Mouse (Mus musculus) neural tube, embryonic 14.5 days (tissue): ENCODE results near the gene Hps6. TPM values are rescaled to one million over a fixed set of nuclear protein-coding genes. Genes with fewer than 3 reads are reported as not detected.
A peak's percentile ranks its signal among the peaks of the same experiment; 100 is the strongest.
"Not testable (repeated sequence)": the region's sequence is repeated elsewhere in the genome, so short reads cannot be mapped to it uniquely, and the experiment has no call there.

Source experiments
- ATAC-seq: fragments of 200-750 bp; cut with Nextera tagmentation; 2 replicates; pipeline ENCODE4 v1.8.0; 2017; ENCODE audit warnings: low read depth, mild to moderate bottlenecking, moderate TSS enrichment, moderate library complexity
- H3K27ac ChIP-seq: fragments of 300-500 bp; sonication (generic); 2 replicates; pipeline ENCODE4 v1.5.1; 2014; ENCODE audit warnings: low read depth, mild to moderate bottlenecking, control low read depth, low read length, moderate library complexity, mixed read lengths
- H3K27me3 ChIP-seq: fragments of 300-500 bp; sonication (generic); 2 replicates; pipeline ENCODE4 v1.6.1; 2014; ENCODE audit warnings: low read length; ENCODE audit not compliant: control insufficient read depth, insufficient read depth
- H3K36me3 ChIP-seq: fragments of 300-500 bp; sonication (generic); 2 replicates; pipeline ENCODE4 v1.6.1; 2014; ENCODE audit warnings: low read length, mixed read lengths; ENCODE audit not compliant: control insufficient read depth, insufficient read depth
- H3K4me1 ChIP-seq: fragments of 300-500 bp; sonication (generic); 2 replicates; pipeline ENCODE4 v1.6.1; 2014; ENCODE audit warnings: low read length; ENCODE audit not compliant: control insufficient read depth, insufficient read depth
- H3K4me2 ChIP-seq: fragments of 300-500 bp; sonication (generic); 2 replicates; pipeline ENCODE4 v1.6.1; 2014; ENCODE audit warnings: mild to moderate bottlenecking, low read depth, low read length, control low read depth
- H3K4me3 ChIP-seq: fragments of 300-500 bp; sonication (generic); 2 replicates; pipeline ENCODE4 v1.5.1; 2014; ENCODE audit warnings: low read depth, low read length, control low read depth, mixed read lengths
- H3K9ac ChIP-seq: fragments of 300-500 bp; sonication (generic); replicated peaks from 2 replicates; pipeline ENCODE4 v1.6.1; 2014; ENCODE audit warnings: low read depth, mild to moderate bottlenecking, control low read depth, low read length, mixed read lengths
- H3K9me3 ChIP-seq: fragments of 300-500 bp; sonication (generic); 2 replicates; pipeline ENCODE4 v1.6.1; 2016; ENCODE audit warnings: low read length; ENCODE audit not compliant: control insufficient read depth
- WGBS: fragments of 180-500 bp; shearing (Covaris S2); extraction: QIAGEN DNeasy Blood & Tissue Kit; methylation state at CpG from one replicate; pipeline ENCODE4 v1.1.7; 2014; 5-methylcytosine and 5-hydroxymethylcytosine counted together
- polyA plus RNA-seq: library from polyadenylated mRNA; unstranded; fragments of >200 nt; fragmentation: Nextera tagmentation; extraction: Ambion mirVana; gene quantifications from 2 replicates; pipeline ENCODE4 v1.2.1, GENCODE M21; 2014

Hps6 gene
- 1.4 and 2.4 TPM in 2 replicates for polyA plus RNA-seq

GRCm38 (mm10) chr19:46003371-46004226 is at the start of gene Hps6:
Gene Hps6, plus strand, starts transcription at chr19:46003508.
- Histone ChIP-seq H3K9ac (peak within 1 kb of the TSS; percentile 61), H3K4me3 (peak within 1 kb of the TSS; percentile 47), H3K9me3 (no peaks in the 10 kb centered on the region), H3K4me2 (peak within 1 kb of the TSS; percentile 89), H3K36me3 (no peaks in the 10 kb centered on the region), H3K4me1 (no peaks in the 10 kb centered on the region), H3K27ac (no peak within 1 kb of the TSS), H3K27me3 (0 out of 2 replicates have a peak, but pooled peaks cover 3% of the 10 kb centered on the region)
- WGBS = 2% methylated on average over 70 of the region's 70 CpGs
- ATAC-seq = peak; percentile 62; the same call in 1 of the 2 replicates

GRCm38 (mm10) chr19:45956736-45957135 is 46.6 kb upstream of the Hps6 start:
- Histone ChIP-seq H3K36me3 (peaks cover 11% of the 10 kb centered on the region), H3K27ac (no peak overlapping the region), H3K4me2 (no peak overlapping the region), H3K4me3 (no peak overlapping the region), H3K27me3 (no peaks in the 10 kb centered on the region), H3K9me3 (no peaks in the 10 kb centered on the region), H3K9ac (no peak overlapping the region), H3K4me1 (peaks cover 6% of the 10 kb centered on the region; the same call in 1 of the 2 replicates)
- no peak for ATAC-seq
- WGBS = 93% methylated on average over 7 of the region's 7 CpGs

- H3K36me3 ChIP-seq = peaks cover 9% of the 10 kb centered on the region
- ATAC-seq = no peak
Measured at GRCm38 (mm10) chr19:45960770-45961169, 42.5 kb upstream of the Hps6 start.

GRCm38 (mm10) chr19:45984379-45984778 is 18.9 kb upstream of the Hps6 start:
- Histone ChIP-seq H3K9ac (no peak overlapping the region), H3K4me3 (no peak overlapping the region), H3K27ac (no peak overlapping the region), H3K4me1 (no peaks in the 10 kb centered on the region), H3K27me3 (no peaks in the 10 kb centered on the region), H3K4me2 (no peak overlapping the region), H3K9me3 (no peaks in the 10 kb centered on the region), H3K36me3 (no peaks in the 10 kb centered on the region)
- ATAC-seq = no peak

More at GRCm38 (mm10) chr19:45960770-45961169, 42.5 kb upstream of the Hps6 start:
- Histone ChIP-seq H3K4me3 (no peak overlapping the region), H3K27me3 (no peaks in the 10 kb centered on the region), H3K9me3 (no peaks in the 10 kb centered on the region), H3K4me2 (no peak overlapping the region), H3K4me1 (peaks cover 6% of the 10 kb centered on the region; the same call in 1 of the 2 replicates), H3K9ac (no peak overlapping the region), H3K27ac (no peak overlapping the region)
- WGBS = 5% methylated on average over 5 of the region's 5 CpGs

- Histone ChIP-seq H3K4me2 (no peak overlapping the region), H3K4me3 (no peak overlapping the region), H3K27me3 (no peaks in the 10 kb centered on the region), H3K27ac (no peak overlapping the region), H3K9ac (no peak overlapping the region), H3K9me3 (no peaks in the 10 kb centered on the region), H3K4me1 (no peaks in the 10 kb centered on the region), H3K36me3 (no peaks in the 10 kb centered on the region)
- WGBS = 91% methylated on average over 3 of the region's 3 CpGs
- ATAC-seq = no peak
Measured at GRCm38 (mm10) chr19:45988238-45988637, 15.1 kb upstream of the Hps6 start.

GRCm38 (mm10) chr19:45991171-45991570 is 12.1 kb upstream of the Hps6 start:
- Histone ChIP-seq H3K4me3 (no peak overlapping the region), H3K9me3 (no peaks in the 10 kb centered on the region), H3K4me1 (no peaks in the 10 kb centered on the region), H3K27ac (no peak overlapping the region), H3K9ac (no peak overlapping the region), H3K27me3 (no peaks in the 10 kb centered on the region), H3K36me3 (no peaks in the 10 kb centered on the region), H3K4me2 (no peak overlapping the region)
- 96% methylated on average over 3 of the region's 3 CpGs for WGBS
- ATAC-seq = no peak

GRCm38 (mm10) chr19:45993441-45993840 is 9.9 kb upstream of the Hps6 start:
- not testable (repeated sequence) for H3K9me3 ChIP-seq, H3K4me2 ChIP-seq, H3K27me3 ChIP-seq, H3K4me3 ChIP-seq, H3K36me3 ChIP-seq, ATAC-seq, H3K4me1 ChIP-seq, H3K9ac ChIP-seq, H3K27ac ChIP-seq
- WGBS = 90% methylated on average over 6 of the region's 6 CpGs

GRCm38 (mm10) chr19:45993981-45994737 is 9.1 kb upstream of the Hps6 start:
- WGBS = 96% methylated on average over 13 of the region's 13 CpGs
- no peak overlapping the region for H3K27ac ChIP-seq
- peaks cover 3% of the 10 kb centered on the region; the same call in 1 of the 2 replicates for H3K4me1 ChIP-seq
- H3K9me3 ChIP-seq = no peaks in the 10 kb centered on the region
- H3K4me3 ChIP-seq = no peak overlapping the region
- no peak overlapping the region for H3K9ac ChIP-seq
- no peak overlapping the region for H3K4me2 ChIP-seq
- no peak for ATAC-seq
- H3K27me3 ChIP-seq = no peaks in the 10 kb centered on the region
- H3K36me3 ChIP-seq = no peaks in the 10 kb centered on the region

- Histone ChIP-seq H3K4me3 (peak overlapping the region; percentile 86), H3K9ac (peak overlapping the region; percentile 90; the same call in 1 of the 2 replicates), H3K4me2 (peak overlapping the region; percentile 64), H3K36me3 (no peaks in the 10 kb centered on the region), H3K4me1 (peaks cover 3% of the 10 kb centered on the region; the same call in 1 of the 2 replicates), H3K27me3 (0 out of 2 replicates have a peak, but pooled peaks cover 2% of the 10 kb centered on the region), H3K9me3 (no peaks in the 10 kb centered on the region), H3K27ac (no peak overlapping the region; the same call in 1 of the 2 replicates)
- ATAC-seq = no peak
- WGBS = 71% methylated on average over 5 of the region's 5 CpGs
Measured at GRCm38 (mm10) chr19:45997365-45997764, 5.9 kb upstream of the Hps6 start.
